Mouse (Mus musculus) kidney, postnatal 14 days (tissue): ENCODE measurements around the gene 1700019D03Rik.
"Not testable (repeated sequence)": the region's sequence is repeated elsewhere in the genome, so short reads cannot be mapped to it uniquely, and the experiment has no call there.

ENCODE experiments used
- DNase-seq: peaks from one replicate; pipeline ENCODE4 v3.0.0; 2022; ENCODE audit warnings: mixed read lengths

1700019D03Rik gene

DNA sequence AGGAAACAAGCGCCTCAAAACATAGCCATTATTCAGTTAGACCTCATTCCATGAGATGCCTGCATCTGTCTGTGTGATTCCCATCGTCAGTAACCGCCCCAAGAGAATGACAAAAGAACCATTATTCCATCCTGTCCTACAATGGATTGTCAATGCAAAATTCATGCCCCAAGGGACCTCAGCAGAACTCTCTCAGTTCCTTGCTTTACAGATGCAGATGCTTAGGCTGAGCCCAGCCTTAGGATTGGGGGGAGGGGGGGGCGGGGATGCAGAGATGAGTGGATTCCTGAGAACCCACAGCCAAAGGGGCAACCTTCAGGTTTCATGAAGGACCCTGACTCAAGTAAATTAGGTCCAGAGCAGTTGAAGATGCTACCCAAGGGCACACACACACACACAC, 66.4 kb downstream of the 1700019D03Rik start:
- DNase-seq = no peak

DNA sequence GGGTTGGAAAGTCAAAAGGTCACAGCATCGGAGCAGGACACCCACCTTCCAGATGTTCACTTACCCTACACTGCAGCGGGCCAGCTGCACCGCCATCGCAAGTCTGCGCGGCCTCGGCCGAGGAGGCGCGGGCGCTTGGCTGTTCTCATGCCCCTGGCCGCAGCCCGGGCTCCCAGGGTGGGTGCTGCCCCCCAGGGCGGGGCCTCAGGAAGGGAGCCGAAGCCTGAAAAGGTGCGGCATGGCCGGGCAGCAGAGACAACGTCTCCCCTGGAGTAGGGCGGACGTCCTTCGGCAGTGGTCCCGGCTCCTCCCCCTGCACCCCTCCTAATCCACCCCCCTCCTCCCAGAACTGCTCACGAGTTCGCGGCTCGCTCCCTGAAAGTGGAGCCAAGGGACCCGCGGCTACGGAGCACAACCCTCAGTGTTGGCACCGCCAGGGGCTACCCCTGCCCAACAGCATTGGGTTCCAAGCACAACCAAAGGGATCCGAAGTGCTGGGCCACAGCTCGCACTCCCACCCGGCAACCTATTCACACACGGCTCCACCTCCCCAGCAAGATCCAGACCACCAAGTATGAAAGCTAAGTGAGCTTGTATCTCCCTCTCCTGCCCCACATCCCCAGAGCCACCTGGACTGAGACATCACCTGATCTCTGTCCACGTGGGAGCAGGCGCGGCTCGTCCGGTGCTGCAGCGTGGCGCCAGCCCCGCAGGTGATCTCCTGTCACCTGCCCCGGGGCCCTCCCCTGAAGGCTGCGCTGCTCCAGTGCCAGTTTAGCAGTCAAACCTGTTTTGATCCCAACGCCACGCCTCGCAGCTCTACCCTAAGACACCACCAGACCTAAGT, 67.2 kb downstream of the 1700019D03Rik start:
- DNase-seq = peak; percentile 56

DNA sequence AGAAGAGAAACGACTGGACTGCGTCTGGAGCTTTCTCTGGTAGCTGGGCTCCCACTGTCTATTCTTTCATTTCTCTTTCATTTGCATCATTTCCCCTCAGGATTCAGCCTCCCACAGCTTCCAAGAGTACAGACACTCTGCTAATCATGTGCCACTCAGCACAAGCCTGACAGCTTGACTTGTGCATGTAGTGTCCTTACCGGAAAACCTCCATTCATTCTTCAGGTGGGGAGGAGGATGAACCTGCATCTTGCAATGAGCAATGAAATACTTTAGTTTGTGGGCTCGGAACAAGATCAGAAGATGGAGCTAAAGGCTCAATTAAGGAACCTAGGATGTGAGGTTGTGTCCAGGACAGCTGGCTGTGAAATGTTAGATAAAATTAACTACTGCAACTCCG, 67.8 kb downstream of the 1700019D03Rik start:
- no peak for DNase-seq

DNA sequence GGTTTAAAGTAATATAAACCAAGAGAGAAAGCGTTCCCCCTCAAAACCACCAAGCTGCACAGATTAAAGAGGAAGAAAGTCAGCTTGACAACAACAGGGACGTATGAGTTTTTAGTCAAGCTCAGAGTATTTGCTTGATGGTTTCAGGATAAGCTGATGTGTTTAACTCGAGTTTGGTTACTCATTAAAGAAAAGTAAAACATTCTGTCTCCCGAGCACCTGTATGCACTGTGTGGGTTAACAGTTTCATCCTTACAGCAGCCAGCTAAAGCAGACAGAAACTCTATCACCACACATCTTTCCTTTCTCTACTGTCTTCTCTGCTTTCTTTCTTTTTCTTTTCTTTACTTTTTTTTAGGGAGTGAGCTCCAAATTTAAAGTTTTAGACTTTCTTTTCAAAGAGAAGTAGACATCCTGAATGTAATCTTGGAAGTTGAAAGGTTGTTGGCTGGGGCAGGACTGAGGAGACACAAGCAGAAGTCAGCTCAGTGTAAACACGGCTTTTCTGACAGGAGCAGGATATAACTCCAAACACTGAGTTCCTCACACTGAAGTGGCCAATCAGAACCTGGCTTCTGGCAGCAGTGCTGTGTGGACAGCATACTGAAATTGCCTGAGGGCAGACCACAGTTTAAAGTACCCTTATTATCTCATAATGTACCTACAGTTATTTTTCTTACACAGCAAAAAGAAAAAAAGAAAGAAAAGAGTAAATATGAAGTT, 68.7 kb downstream of the 1700019D03Rik start:
- peak; percentile 11 for DNase-seq

DNA sequence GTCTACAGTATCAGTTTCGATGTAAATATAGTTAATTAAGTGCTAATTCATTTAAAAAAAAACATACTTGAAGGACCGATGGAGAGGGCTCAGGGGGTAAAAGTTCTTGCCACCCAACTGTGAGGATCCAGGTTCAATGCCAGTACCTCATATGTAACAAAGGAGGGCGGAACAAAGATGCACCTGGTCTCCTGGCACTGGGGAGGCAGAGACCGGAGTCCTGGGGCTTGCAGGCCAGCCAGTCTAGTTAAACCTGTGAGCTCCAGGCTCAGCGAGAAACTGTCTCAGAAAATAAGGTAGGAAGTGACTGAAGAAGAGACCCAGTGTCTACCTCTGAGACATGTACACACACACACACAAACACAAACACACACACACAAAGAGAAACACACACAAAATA, 72.1 kb downstream of the 1700019D03Rik start:
- no peak for DNase-seq

DNA sequence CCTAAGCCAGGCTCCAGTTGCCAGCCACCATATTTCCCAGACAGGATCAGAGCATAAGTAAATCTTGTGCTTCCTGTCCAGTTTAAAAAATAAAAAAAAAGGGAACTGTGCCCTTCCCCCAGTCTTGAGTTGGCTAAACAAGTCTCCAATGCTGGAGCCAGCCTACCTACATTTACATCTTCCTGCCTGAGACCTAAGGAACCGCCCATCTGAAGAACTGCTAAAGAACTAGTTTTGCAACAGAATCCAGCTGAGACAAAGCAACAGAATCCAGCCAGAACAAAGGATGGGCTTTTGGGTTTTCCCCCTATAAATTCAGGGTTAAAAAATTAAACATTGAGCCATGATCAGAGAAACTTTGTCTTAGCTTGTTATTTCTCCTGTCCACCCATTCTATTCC, 81.0 kb downstream of the 1700019D03Rik start:
- no peak for DNase-seq

DNA sequence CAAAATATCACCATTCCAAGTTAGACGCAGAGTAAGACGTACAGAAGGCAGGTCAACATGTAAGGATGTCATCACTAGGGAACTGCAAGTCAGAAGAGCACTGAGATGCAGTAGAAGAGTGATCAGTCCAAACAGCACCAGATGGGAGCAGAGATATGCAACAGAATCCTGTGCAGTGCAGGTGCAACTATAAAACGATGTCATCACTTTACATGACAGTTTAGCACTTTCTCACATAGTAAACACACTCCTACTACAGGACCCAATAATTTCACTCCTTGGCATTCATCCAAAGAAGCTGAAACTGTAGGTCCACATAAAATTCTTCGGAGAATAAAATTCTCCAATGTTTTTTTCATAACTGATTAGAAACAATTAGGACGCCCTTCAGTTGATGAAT, 85.5 kb downstream of the 1700019D03Rik start:
- no peak for DNase-seq

DNA sequence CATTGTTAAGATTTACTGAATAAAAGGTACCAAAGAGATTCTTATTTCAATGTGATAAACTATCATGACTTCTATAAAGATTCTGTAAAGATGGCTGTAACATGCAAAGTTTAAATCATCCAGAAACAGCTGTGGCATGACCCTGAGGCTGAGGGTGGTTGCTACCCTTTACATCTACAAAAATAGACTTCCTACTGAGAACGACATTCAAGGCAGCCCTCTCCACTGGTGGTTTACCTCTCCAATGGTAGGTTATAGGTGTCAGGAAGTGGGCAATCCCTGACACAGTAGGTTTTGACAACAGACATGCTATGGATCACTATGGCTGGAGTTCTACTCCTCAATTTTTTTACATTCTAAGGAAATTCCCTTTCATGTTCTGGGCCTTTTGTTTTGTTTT, 95.5 kb downstream of the 1700019D03Rik start:
- DNase-seq = not testable (repeated sequence)

DNA sequence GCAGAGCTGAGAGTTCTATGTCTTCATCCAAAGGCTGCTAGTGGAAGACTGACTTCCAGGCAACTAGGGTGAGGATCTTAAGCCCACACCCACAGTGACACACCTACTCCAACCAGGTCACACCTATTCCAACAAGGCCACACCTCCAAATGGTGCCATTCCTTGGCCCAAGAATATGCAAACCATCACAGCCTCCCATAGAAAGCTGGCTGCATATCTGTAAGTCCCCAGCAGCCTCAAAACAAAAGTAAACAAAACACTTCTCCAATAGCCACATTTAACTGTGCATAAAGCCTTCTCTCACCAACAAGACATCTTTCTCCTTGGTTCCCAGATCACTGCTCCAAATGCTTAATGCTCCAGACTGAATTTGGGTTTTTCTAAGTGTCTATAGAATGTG, 101.1 kb downstream of the 1700019D03Rik start:
- DNase-seq = not testable (repeated sequence)

DNA sequence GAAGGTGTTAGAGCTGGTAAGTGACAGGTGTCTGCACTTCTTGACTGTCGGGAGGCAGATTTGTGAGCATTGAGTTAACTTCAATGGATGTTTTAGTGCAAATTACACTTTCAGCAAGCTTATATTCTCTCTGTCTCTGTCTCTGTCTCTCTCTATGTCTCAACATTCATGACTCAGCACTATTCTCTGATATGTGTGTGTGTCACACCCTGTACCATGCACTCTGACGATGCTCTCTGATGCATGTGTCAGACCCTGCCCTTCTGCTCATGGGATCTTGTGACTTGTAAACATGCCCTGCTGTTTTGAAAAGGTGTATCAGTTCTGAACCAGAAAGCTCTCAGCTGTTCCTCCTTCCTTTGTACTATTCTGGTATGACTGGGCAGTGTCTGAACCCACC, 103.3 kb downstream of the 1700019D03Rik start:
- DNase-seq = no peak

DNA sequence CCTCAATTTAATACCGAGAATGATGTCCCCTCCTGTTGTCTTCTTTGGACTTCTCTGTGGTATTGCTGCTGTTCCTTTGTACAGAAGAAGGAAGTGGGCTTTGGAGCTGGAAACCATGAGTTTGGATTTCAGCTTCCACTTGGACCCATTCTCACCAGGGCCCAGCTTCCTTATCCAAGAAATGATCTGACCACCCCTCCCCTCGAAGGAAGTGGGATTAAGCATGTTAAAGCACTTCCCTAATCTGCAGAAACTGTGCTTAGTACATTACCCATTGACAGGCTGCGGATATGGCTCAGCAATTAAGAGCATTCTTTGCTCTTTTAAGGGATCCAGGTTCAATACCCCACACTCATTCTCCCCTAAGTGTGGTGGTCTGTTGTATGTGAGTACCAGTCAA, 110.2 kb downstream of the 1700019D03Rik start:
- DNase-seq = no peak

DNA sequence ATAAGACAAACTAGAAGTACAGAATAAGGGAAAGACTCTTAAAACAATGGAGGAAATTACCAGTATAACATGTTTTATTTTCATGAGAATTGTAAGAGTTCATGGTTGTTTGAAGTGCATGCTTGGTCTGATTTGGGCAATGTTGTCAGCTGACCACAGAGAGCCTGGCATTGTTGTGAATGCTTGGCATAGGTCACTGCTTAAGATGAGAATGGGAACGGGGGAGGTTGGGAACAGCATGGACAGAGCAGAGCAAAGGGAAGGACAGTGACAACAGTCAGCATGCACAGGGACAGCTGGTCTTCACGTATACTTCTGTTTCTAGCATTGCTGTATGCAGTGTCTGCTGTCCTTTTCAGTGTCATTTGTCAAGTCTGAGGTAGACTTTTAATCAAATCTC, 135.8 kb downstream of the 1700019D03Rik start:
- DNase-seq = no peak
